Mouse (Mus musculus) heart, postnatal 0 days (tissue): ENCODE measurements around the gene Mgat2. TPM values are rescaled to one million over a fixed set of nuclear protein-coding genes. Genes with fewer than 3 reads are reported as not detected.

Experiments used
- ATAC-seq: fragments of 200-750 bp; cut with Nextera tagmentation; 2 replicates; pipeline ENCODE4 v1.8.0; 2017; ENCODE audit warnings: low read depth, moderate number of reproducible peaks, moderate library complexity; ENCODE audit not compliant: insufficient read depth
- DNase-seq: peaks from one replicate; pipeline ENCODE4 v3.0.0-alpha.2; 2016; ENCODE audit warnings: low spot score
- H3K27ac ChIP-seq: fragments of 300-500 bp; sonication (generic); 2 replicates; pipeline ENCODE4 v1.5.1; 2014; ENCODE audit warnings: low read depth, mild to moderate bottlenecking
- H3K27me3 ChIP-seq: fragments of 300-500 bp; sonication (generic); 2 replicates; pipeline ENCODE4 v1.6.1; 2014; ENCODE audit warnings: low read length, mixed read lengths; ENCODE audit not compliant: control insufficient read depth, insufficient read depth
- H3K36me3 ChIP-seq: fragments of 300-500 bp; sonication (generic); replicated peaks from 2 replicates; pipeline ENCODE4 v1.6.1; 2014; ENCODE audit warnings: low read length, mixed read lengths; ENCODE audit not compliant: control insufficient read depth, insufficient read depth
- H3K4me1 ChIP-seq: fragments of 300-500 bp; sonication (generic); 2 replicates; pipeline ENCODE4 v1.6.1; 2014; ENCODE audit warnings: antibody characterized with exemption; ENCODE audit not compliant: control insufficient read depth, insufficient read depth
- H3K4me2 ChIP-seq: fragments of 300-500 bp; sonication (generic); 2 replicates; pipeline ENCODE4 v1.6.1; 2014; ENCODE audit warnings: low read depth, mild to moderate bottlenecking, low read length, moderate library complexity
- H3K4me3 ChIP-seq: fragments of 300-500 bp; sonication (generic); 2 replicates; pipeline ENCODE4 v1.5.1; 2014; ENCODE audit warnings: low read depth, low read length
- H3K9ac ChIP-seq: fragments of 300-500 bp; sonication (generic); replicated peaks from 2 replicates; pipeline ENCODE4 v1.6.1; 2014; ENCODE audit warnings: low read depth, low read length, mixed read lengths
- H3K9me3 ChIP-seq: fragments of 300-500 bp; sonication (generic); replicated peaks from 2 replicates; pipeline ENCODE4 v1.6.1; 2016; ENCODE audit warnings: low read length; ENCODE audit not compliant: control insufficient read depth
- CTCF ChIP-seq: IDR thresholded peaks from 2 replicates; pipeline ENCODE4 v1.5.1; 2016; ENCODE audit warnings: antibody characterized with exemption, control low read depth, low read depth
- EP300 ChIP-seq: IDR thresholded peaks from 2 replicates; pipeline ENCODE4 v1.6.1; 2016; ENCODE audit warnings: antibody characterized with exemption, low read depth
- WGBS: fragments of 180-500 bp; shearing (Covaris S2); extraction: QIAGEN DNeasy Blood & Tissue Kit; methylation state at CpG from one replicate; pipeline ENCODE4 v1.1.7; 2014; 5-methylcytosine and 5-hydroxymethylcytosine counted together
- polyA plus RNA-seq: library from polyadenylated mRNA; unstranded; fragments of >200 nt; fragmentation: Nextera tagmentation; extraction: Ambion mirVana; gene quantifications from 2 replicates; pipeline ENCODE4 v1.2.1, GENCODE M21; 2015
- total RNA-seq: library from RNA; depleted of rRNA; stranded (reverse); fragments of >200 nt; gene quantifications from 2 replicates; pipeline ENCODE4 v1.2.3, GENCODE M21; 2014; ENCODE audit warnings: low replicate concordance

The Mgat2 gene
- total and polyA plus RNA-seq, 2 experiments from 2014 or later, result 28.2 to 43.1 TPM

GRCm38 (mm10) chr12:69190074-69190473 is 6.1 kb downstream of the Mgat2 start:
- Histone ChIP-seq H3K9me3 (no peaks in the 10 kb centered on the region), H3K27ac (peak overlapping the region; percentile 47), H3K4me1 (peaks cover 16% of the 10 kb centered on the region), H3K4me2 (no peak overlapping the region), H3K36me3 (peaks cover 22% of the 10 kb centered on the region; the same call in 1 of the 2 replicates), H3K4me3 (no peak overlapping the region), H3K9ac (no peak overlapping the region), H3K27me3 (no peaks in the 10 kb centered on the region)
- DNase-seq (no peak), ATAC-seq (peak; percentile 57; the same call in 1 of the 2 replicates)
- no peak for TF ChIP-seq CTCF
- TF ChIP-seq EP300, result no peak
- 47% methylated on average over 9 of the region's 9 CpGs for WGBS

- Histone ChIP-seq H3K9ac (no peak overlapping the region), H3K4me1 (peaks cover 12% of the 10 kb centered on the region), H3K9me3 (no peaks in the 10 kb centered on the region), H3K36me3 (peaks cover 22% of the 10 kb centered on the region; the same call in 1 of the 2 replicates), H3K27me3 (no peaks in the 10 kb centered on the region), H3K4me3 (no peak overlapping the region), H3K27ac (peak overlapping the region; percentile 47; the same call in 1 of the 2 replicates), H3K4me2 (no peak overlapping the region)
- no peak for DNase-seq
- TF ChIP-seq EP300, result no peak
- peak; percentile 36 for TF ChIP-seq CTCF
- ATAC-seq, result peak; percentile 41; the same call in 1 of the 2 replicates
- 100% methylated on average over 1 of the region's 1 CpGs for WGBS
Measured at GRCm38 (mm10) chr12:69190522-69190921, 6.6 kb downstream of the Mgat2 start.

- Histone ChIP-seq H3K4me1 (peaks cover 13% of the 10 kb centered on the region), H3K4me3 (no peak overlapping the region), H3K9me3 (no peaks in the 10 kb centered on the region), H3K9ac (no peak overlapping the region), H3K4me2 (no peak overlapping the region), H3K36me3 (peaks cover 22% of the 10 kb centered on the region; the same call in 1 of the 2 replicates), H3K27ac (no peak overlapping the region), H3K27me3 (no peaks in the 10 kb centered on the region)
- no peak for ATAC-seq
- TF ChIP-seq CTCF (no peak), EP300 (no peak)
- no peak for DNase-seq
- WGBS, result 85% methylated on average over 5 of the region's 5 CpGs
Measured at GRCm38 (mm10) chr12:69191396-69191795, 7.4 kb downstream of the Mgat2 start.

GRCm38 (mm10) chr12:69192637-69193036 is 8.7 kb downstream of the Mgat2 start:
- H3K9me3 ChIP-seq, result no peaks in the 10 kb centered on the region
- H3K36me3 ChIP-seq, result 0 out of 2 replicates have a peak, but pooled peaks cover 15% of the 10 kb centered on the region
- H3K4me2 ChIP-seq, result no peak overlapping the region
- H3K4me1 ChIP-seq, result peaks cover 4% of the 10 kb centered on the region; the same call in 1 of the 2 replicates
- TF ChIP-seq EP300 (no peak), CTCF (no peak)
- 82% methylated on average over 2 of the region's 2 CpGs for WGBS
- H3K9ac ChIP-seq, result no peak overlapping the region
- ATAC-seq (no peak), DNase-seq (no peak)
- H3K27me3 ChIP-seq, result no peaks in the 10 kb centered on the region
- H3K4me3 ChIP-seq, result no peak overlapping the region
- no peak overlapping the region for H3K27ac ChIP-seq

GRCm38 (mm10) chr12:69196444-69197377 is 12.8 kb downstream of the Mgat2 start, which contains the start of gene Gm49383:
Gm49383 (minus strand) TSS chr12:69197104.
- Histone ChIP-seq H3K4me1 (peaks cover 4% of the 10 kb centered on the region; the same call in 1 of the 2 replicates), H3K27ac (peak within 1 kb of the TSS; percentile 86), H3K9ac (peak within 1 kb of the TSS; percentile 86), H3K4me3 (peak within 1 kb of the TSS; percentile 99), H3K4me2 (peak within 1 kb of the TSS; percentile 93), H3K27me3 (no peaks in the 10 kb centered on the region), H3K9me3 (no peaks in the 10 kb centered on the region), H3K36me3 (peaks cover 10% of the 10 kb centered on the region)
- DNase-seq, result peak; percentile 85
- peak; percentile 78 for ATAC-seq
- TF ChIP-seq EP300 (no peak), CTCF (no peak)
- under 1% methylated on average over 75 of the region's 75 CpGs for WGBS
